Mouse (Mus musculus) lung, embryonic 16.5 days (tissue): ENCODE measurements at regions not wholly inside any gene's neighbourhood (a gene's known extent, or its start where the extent isn't known, plus 50 kb on each side); places are given as distances from the start of the nearest gene placed in this dataset.

Source experiments
- ATAC-seq: fragments of 200-750 bp; cut with Nextera tagmentation; 2 replicates; pipeline ENCODE4 v1.8.0; 2017; ENCODE audit warnings: low read depth, mild to moderate bottlenecking, moderate library complexity
- H3K27ac ChIP-seq: fragments of 300-500 bp; sonication (generic); 2 replicates; pipeline ENCODE4 v1.5.1; 2014; ENCODE audit warnings: mild to moderate bottlenecking, control low read depth, low read length
- H3K27me3 ChIP-seq: fragments of 300-500 bp; sonication (generic); 2 replicates; pipeline ENCODE4 v1.6.1; 2014; ENCODE audit warnings: low read depth, low read length, mixed read lengths; ENCODE audit not compliant: control insufficient read depth, insufficient read depth
- H3K36me3 ChIP-seq: fragments of 300-500 bp; sonication (generic); 2 replicates; pipeline ENCODE4 v1.6.1; 2014; ENCODE audit warnings: low read length; ENCODE audit not compliant: control insufficient read depth, insufficient read depth
- H3K4me1 ChIP-seq: fragments of 300-500 bp; sonication (generic); replicated peaks from 2 replicates; pipeline ENCODE4 v1.6.1; 2014; ENCODE audit warnings: low read length, mixed read lengths; ENCODE audit not compliant: control insufficient read depth, insufficient read depth
- H3K4me2 ChIP-seq: fragments of 300-500 bp; sonication (generic); 2 replicates; pipeline ENCODE4 v1.6.1; 2014; ENCODE audit warnings: low read depth, low read length, control low read depth
- H3K4me3 ChIP-seq: fragments of 300-500 bp; sonication (generic); 2 replicates; pipeline ENCODE4 v1.5.1; 2014; ENCODE audit warnings: mild to moderate bottlenecking, low read length, control low read depth
- H3K9ac ChIP-seq: fragments of 300-500 bp; sonication (generic); 2 replicates; pipeline ENCODE4 v1.6.1; 2014; ENCODE audit warnings: low read length, control low read depth
- H3K9me3 ChIP-seq: fragments of 300-500 bp; sonication (generic); 2 replicates; pipeline ENCODE4 v1.6.1; 2016; ENCODE audit warnings: low read length; ENCODE audit not compliant: control insufficient read depth
- WGBS: fragments of 180-500 bp; shearing (Covaris S2); extraction: QIAGEN DNeasy Blood & Tissue Kit; methylation state at CpG from one replicate; pipeline ENCODE4 v1.1.7; 2014; 5-methylcytosine and 5-hydroxymethylcytosine counted together

- Histone ChIP-seq H3K9me3 (no peaks in the 10 kb centered on the region), H3K4me1 (peaks cover 42% of the 10 kb centered on the region), H3K4me3 (no peak overlapping the region), H3K27ac (peak overlapping the region; percentile 99), H3K9ac (peak overlapping the region; percentile 57; the same call in 1 of the 2 replicates), H3K4me2 (0 out of 2 replicates have a peak overlapping the region, but pooled peaks have one; percentile 2), H3K36me3 (no peaks in the 10 kb centered on the region), H3K27me3 (no peaks in the 10 kb centered on the region)
- ATAC-seq: peak; percentile 88
- 20% methylated on average over 9 of the region's 9 CpGs for whole genome bisulfite sequencing
Observed at GRCm38 (mm10) chr12:79975466-79976239, 137.2 kb downstream of the Zfp36l1 start.

- Histone ChIP-seq H3K9me3 (no peaks in the 10 kb centered on the region), H3K27me3 (no peaks in the 10 kb centered on the region), H3K27ac (peak overlapping the region; percentile 99), H3K4me1 (peaks cover 48% of the 10 kb centered on the region), H3K9ac (peak overlapping the region; percentile 57), H3K4me3 (no peak overlapping the region), H3K4me2 (no peak overlapping the region), H3K36me3 (no peaks in the 10 kb centered on the region)
- 37% methylated on average over 6 of the region's 6 CpGs for WGBS
- ATAC-seq: peak; percentile 3
Observed at GRCm38 (mm10) chr12:79975050-79975449, 137.8 kb downstream of the Zfp36l1 start.

- WGBS: 21% methylated on average over 7 of the region's 7 CpGs
- Histone ChIP-seq H3K9ac (peak overlapping the region; percentile 57; the same call in 1 of the 2 replicates), H3K27ac (peak overlapping the region; percentile 99), H3K4me1 (peaks cover 53% of the 10 kb centered on the region), H3K36me3 (no peaks in the 10 kb centered on the region), H3K4me3 (no peak overlapping the region), H3K9me3 (no peaks in the 10 kb centered on the region), H3K27me3 (no peaks in the 10 kb centered on the region), H3K4me2 (no peak overlapping the region)
- peak; percentile 73 for ATAC-seq
Observed at GRCm38 (mm10) chr12:79974530-79974929, 138.3 kb downstream of the Zfp36l1 start.

GRCm38 (mm10) chr12:79973566-79974230 lies 139.1 kb downstream of the Zfp36l1 start:
- H3K27ac ChIP-seq: peak overlapping the region; percentile 99
- 54% methylated on average over 7 of the region's 7 CpGs for WGBS
- no peak for ATAC-seq
- no peaks in the 10 kb centered on the region for H3K36me3 ChIP-seq
- H3K9me3 ChIP-seq: no peaks in the 10 kb centered on the region
- no peak overlapping the region for H3K9ac ChIP-seq
- H3K4me1 ChIP-seq: peaks cover 58% of the 10 kb centered on the region
- no peak overlapping the region for H3K4me3 ChIP-seq
- no peak overlapping the region for H3K4me2 ChIP-seq
- no peaks in the 10 kb centered on the region for H3K27me3 ChIP-seq

GRCm38 (mm10) chr12:79970981-79971390 lies 141.8 kb downstream of the Zfp36l1 start:
- H3K4me3 ChIP-seq: no peak overlapping the region
- no peak overlapping the region for H3K4me2 ChIP-seq
- H3K27me3 ChIP-seq: no peaks in the 10 kb centered on the region
- peak overlapping the region; percentile 55 for H3K9ac ChIP-seq
- ATAC-seq: no peak
- 37% methylated on average over 5 of the region's 5 CpGs for WGBS
- peaks cover 71% of the 10 kb centered on the region for H3K4me1 ChIP-seq
- no peaks in the 10 kb centered on the region for H3K9me3 ChIP-seq
- H3K36me3 ChIP-seq: no peaks in the 10 kb centered on the region
- H3K27ac ChIP-seq: peak overlapping the region; percentile 87

- Histone ChIP-seq H3K4me1 (peaks cover 71% of the 10 kb centered on the region), H3K27me3 (no peaks in the 10 kb centered on the region), H3K4me2 (no peak overlapping the region), H3K9ac (peak overlapping the region; percentile 55), H3K4me3 (no peak overlapping the region), H3K36me3 (no peaks in the 10 kb centered on the region), H3K27ac (peak overlapping the region; percentile 87), H3K9me3 (no peaks in the 10 kb centered on the region)
- ATAC-seq: 0 out of 2 replicates have a peak, but pooled peaks have one; percentile 3
- WGBS: 23% methylated on average over 13 of the region's 13 CpGs
Observed at GRCm38 (mm10) chr12:79970227-79970901, 142.4 kb downstream of the Zfp36l1 start.

- H3K9me3 ChIP-seq: no peaks in the 10 kb centered on the region
- WGBS: 68% methylated on average over 3 of the region's 3 CpGs
- peak overlapping the region; percentile 87 for H3K27ac ChIP-seq
- no peak overlapping the region for H3K4me2 ChIP-seq
- H3K4me3 ChIP-seq: no peak overlapping the region
- peaks cover 71% of the 10 kb centered on the region for H3K4me1 ChIP-seq
- H3K27me3 ChIP-seq: no peaks in the 10 kb centered on the region
- H3K9ac ChIP-seq: peak overlapping the region; percentile 55
- ATAC-seq: peak; percentile 13; the same call in 1 of the 2 replicates
- H3K36me3 ChIP-seq: no peaks in the 10 kb centered on the region
Observed at GRCm38 (mm10) chr12:79969346-79970226, 143.2 kb downstream of the Zfp36l1 start.

- H3K4me2 ChIP-seq: no peak overlapping the region
- H3K9ac ChIP-seq: no peak overlapping the region
- H3K27me3 ChIP-seq: no peaks in the 10 kb centered on the region
- peaks cover 62% of the 10 kb centered on the region for H3K4me1 ChIP-seq
- no peak overlapping the region for H3K4me3 ChIP-seq
- H3K36me3 ChIP-seq: no peaks in the 10 kb centered on the region
- H3K9me3 ChIP-seq: no peaks in the 10 kb centered on the region
- no peak for ATAC-seq
- no peak overlapping the region for H3K27ac ChIP-seq
- WGBS: 61% methylated on average over 3 of the region's 3 CpGs
Observed at GRCm38 (mm10) chr12:79968676-79969075, 144.1 kb downstream of the Zfp36l1 start.
